Mouse (Mus musculus) C2C12 (cell line): ENCODE data around the gene Zmat1. TPM values are rescaled to one million over a fixed set of nuclear protein-coding genes. Genes with fewer than 3 reads are reported as not detected.
"Not testable (repeated sequence)": the region's sequence is repeated elsewhere in the genome, so short reads cannot be mapped to it uniquely, and the experiment has no call there.

Experiments used
- H3K27me3 ChIP-seq: one replicate; pipeline ENCODE4 v1.6.1; 2011; ENCODE audit not compliant: control insufficient read depth, insufficient read depth, insufficient read length
- H3K36me3 ChIP-seq: one replicate; pipeline ENCODE4 v1.6.1; 2011; ENCODE audit not compliant: control insufficient read depth, insufficient read depth
- H3K4me3 ChIP-seq: one replicate; pipeline ENCODE4 v1.5.1; 2011; ENCODE audit warnings: mild to moderate bottlenecking, control low read depth; ENCODE audit not compliant: poor library complexity, insufficient read depth, severe bottlenecking
- H3K79me2 ChIP-seq: one replicate; pipeline ENCODE4 v1.6.1; 2011; ENCODE audit not compliant: control insufficient read depth, insufficient read depth
- H3K79me3 ChIP-seq: one replicate; pipeline ENCODE4 v1.6.1; 2011; ENCODE audit warnings: low read depth, control low read depth
- H3ac ChIP-seq: one replicate; pipeline ENCODE3; 2011; ENCODE audit warnings: low read depth; ENCODE audit not compliant: control insufficient read depth, insufficient read length
- CEBPB ChIP-seq: IDR thresholded peaks from one replicate; pipeline ENCODE4 v1.6.1; 2011; ENCODE audit warnings: low read depth, mild to moderate bottlenecking, control low read depth, moderate library complexity
- CTCF ChIP-seq: IDR thresholded peaks from one replicate; pipeline ENCODE4 v1.5.1; 2011; ENCODE audit not compliant: control insufficient read depth, insufficient read depth, insufficient read length
- FOSL1 ChIP-seq: IDR thresholded peaks from one replicate; pipeline ENCODE4 v1.8.0; 2011; ENCODE audit warnings: mild to moderate bottlenecking, low read length; ENCODE audit not compliant: poor library complexity, insufficient read depth, severe bottlenecking
- MAX ChIP-seq: IDR thresholded peaks from one replicate; pipeline ENCODE4 v1.6.1; 2011; ENCODE audit warnings: mild to moderate bottlenecking, control low read depth
- MYOD1 ChIP-seq: IDR thresholded peaks from one replicate; pipeline ENCODE4 v1.6.1; 2011; ENCODE audit warnings: low read depth; ENCODE audit not compliant: control insufficient read depth, insufficient read length
- MYOG ChIP-seq: IDR thresholded peaks from one replicate; pipeline ENCODE4 v1.6.1; 2011; ENCODE audit not compliant: control insufficient read depth, insufficient read length; ENCODE audit errors: extremely low read depth
- USF1 ChIP-seq: IDR thresholded peaks from one replicate; pipeline ENCODE4 v1.6.1; 2011; ENCODE audit warnings: low read depth, mild to moderate bottlenecking, control low read depth, moderate library complexity
- long read RNA-seq, 2 experiments: library from polyadenylated mRNA; unstranded; transcript quantifications; one replicate each; pipeline ENCODE4 v2.0.0; 2019 to 2020
- polyA plus RNA-seq: library from polyadenylated mRNA; unstranded; fragments of >200 nt; fragmentation: generic; extraction: Trizol; gene quantifications from one replicate; pipeline ENCODE4 v1.2.1, GENCODE M21; 2012; ENCODE audit warnings: missing spikeins

Zmat1 gene
- polyA plus RNA-seq = 0.44 TPM
- long read RNA-seq, experiment 1, partial matches to known transcripts = 0 of 5 reads
- long read RNA-seq, experiment 1, other reads (novel, unspliced or antisense) = 2 of 5 reads
- long read RNA-seq, experiment 2, transcript Zmat1-201 (7 exons, 3,501 nt) = major isoform, 8 of 9 reads
- long read RNA-seq, experiment 2, partial matches to known transcripts = 0 of 9 reads
- long read RNA-seq, experiment 2, other reads (novel, unspliced or antisense) = 1 of 9 reads

GRCm38 (mm10) chrX:135008720-135009470 is at the start of gene Zmat1:
Gene Zmat1, minus strand, starts transcription at chrX:135009209.
- Histone ChIP-seq H3K4me3 (peak within 1 kb of the TSS; percentile 45), H3ac (peak within 1 kb of the TSS; percentile 60), H3K79me3 (no peaks in the 10 kb centered on the region), H3K79me2 (no peaks in the 10 kb centered on the region), H3K36me3 (no peaks in the 10 kb centered on the region), H3K27me3 (no peaks in the 10 kb centered on the region)
- TF ChIP-seq MYOD1 (no peak), CEBPB (no peak), MAX (no peak), CTCF (no peak), FOSL1 (no peak), USF1 (no peak), MYOG (no peak)

DNA sequence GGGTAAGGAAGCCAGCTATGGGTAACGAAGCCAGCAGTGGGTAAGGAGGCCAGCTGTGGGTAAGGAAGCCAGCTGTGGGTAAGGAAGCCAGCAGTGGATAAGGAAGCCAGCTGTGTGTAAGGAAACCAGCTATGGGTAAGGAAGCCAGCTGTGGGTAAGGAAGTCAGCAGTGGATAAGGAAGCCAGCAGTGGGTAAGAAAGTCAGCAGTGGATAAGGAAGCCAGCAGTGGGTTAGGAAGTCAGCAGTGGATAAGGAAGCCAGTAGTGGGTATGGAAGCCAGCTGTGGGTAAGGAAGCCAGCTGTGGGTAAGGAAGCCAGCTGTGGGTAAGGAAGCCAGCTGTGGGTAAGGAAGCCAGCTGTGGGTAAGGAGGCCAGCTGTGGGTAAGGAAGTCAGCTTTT is 44.9 kb upstream of the Zmat1 start:
- H3K79me3 ChIP-seq, H3K79me2 ChIP-seq, H3K27me3 ChIP-seq, H3K36me3 ChIP-seq, H3ac ChIP-seq, H3K4me3 ChIP-seq: not testable (repeated sequence)

DNA sequence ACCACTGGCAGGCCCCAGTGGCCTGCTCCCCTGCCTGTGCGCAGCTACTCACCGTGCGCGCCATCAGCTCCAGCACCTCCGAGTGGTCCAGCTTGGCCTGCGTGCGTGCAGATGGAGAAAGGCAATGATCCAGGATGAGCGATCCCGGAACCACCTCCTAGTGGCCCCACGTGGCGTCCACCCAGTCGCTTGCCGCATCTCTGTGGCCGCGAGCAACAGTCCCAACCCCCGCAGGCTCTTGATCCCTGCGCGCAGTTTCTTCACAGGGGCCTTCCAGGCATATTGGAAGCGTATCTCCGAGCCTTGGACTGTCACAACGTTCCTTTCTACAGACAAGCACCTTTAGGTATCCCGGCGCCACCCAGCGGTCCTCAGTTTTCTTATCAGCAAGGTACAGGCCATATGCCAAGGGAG is 27.0 kb upstream of the Zmat1 start:
- Histone ChIP-seq H3K27me3 (no peaks in the 10 kb centered on the region), H3K36me3 (no peaks in the 10 kb centered on the region), H3K4me3 (no peak overlapping the region), H3K79me3 (no peaks in the 10 kb centered on the region), H3K79me2 (no peaks in the 10 kb centered on the region), H3ac (no peak overlapping the region)
- no peak for TF ChIP-seq FOSL1
- TF ChIP-seq CEBPB = no peak
- no peak for TF ChIP-seq CTCF
- no peak for TF ChIP-seq MAX
- TF ChIP-seq USF1 = no peak
- no peak for TF ChIP-seq MYOG
- TF ChIP-seq MYOD1 = no peak

DNA sequence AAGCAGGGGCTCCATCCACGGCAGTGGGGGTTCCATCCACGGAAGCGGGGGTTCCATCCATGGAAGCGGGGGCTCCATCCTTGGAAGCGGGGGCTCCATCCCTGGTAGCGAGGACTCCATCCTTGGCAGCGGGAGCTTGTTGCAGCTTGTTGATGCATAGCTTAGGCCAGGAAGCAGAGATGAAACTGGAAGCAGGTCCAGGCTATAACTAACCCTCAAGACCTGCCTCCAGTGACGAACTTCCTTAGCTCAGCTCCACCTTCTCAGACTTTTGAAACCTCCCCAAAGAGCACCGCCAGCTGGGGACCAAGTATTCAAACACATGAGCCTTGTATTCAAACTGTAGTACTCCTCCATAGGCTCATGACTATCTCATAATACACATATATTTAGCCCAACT is 16.1 kb upstream of the Zmat1 start:
- Histone ChIP-seq H3K4me3 (no peak overlapping the region), H3K79me2 (no peaks in the 10 kb centered on the region), H3K27me3 (no peaks in the 10 kb centered on the region), H3K36me3 (no peaks in the 10 kb centered on the region), H3K79me3 (no peaks in the 10 kb centered on the region), H3ac (no peak overlapping the region)
- TF ChIP-seq CTCF = no peak
- no peak for TF ChIP-seq FOSL1
- no peak for TF ChIP-seq MAX
- no peak for TF ChIP-seq MYOG
- no peak for TF ChIP-seq MYOD1
- no peak for TF ChIP-seq CEBPB
- no peak for TF ChIP-seq USF1

GRCm38 (mm10) chrX:135011381-135011780 is 2.4 kb upstream of the Zmat1 start:
- no peaks in the 10 kb centered on the region for H3K79me2 ChIP-seq
- H3K27me3 ChIP-seq = no peaks in the 10 kb centered on the region
- no peak overlapping the region for H3K4me3 ChIP-seq
- no peaks in the 10 kb centered on the region for H3K79me3 ChIP-seq
- no peak overlapping the region for H3ac ChIP-seq
- H3K36me3 ChIP-seq = no peaks in the 10 kb centered on the region
- TF ChIP-seq MYOD1 (no peak), FOSL1 (no peak), MAX (no peak), USF1 (no peak), MYOG (no peak), CEBPB (no peak), CTCF (no peak)

DNA sequence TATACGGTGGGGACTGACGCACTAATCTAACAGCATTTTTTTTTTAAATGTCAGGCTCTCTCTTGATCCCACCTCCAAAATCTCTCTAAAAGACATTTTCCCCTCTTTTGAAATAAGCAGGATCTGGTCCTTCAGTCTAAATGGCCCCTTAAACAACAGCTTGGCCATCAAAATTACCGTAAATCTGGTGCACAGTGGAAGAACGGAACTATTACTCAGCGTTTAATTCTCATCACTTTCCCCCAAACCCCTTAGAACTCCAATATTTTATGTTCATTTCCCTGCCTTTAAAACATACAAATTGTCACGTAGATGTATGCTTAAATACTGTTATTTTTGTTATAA is 434 bp upstream of the Zmat1 start:
- no peaks in the 10 kb centered on the region for H3K79me3 ChIP-seq
- TF ChIP-seq MYOG (no peak), USF1 (no peak), MYOD1 (no peak), MAX (no peak), CEBPB (no peak), CTCF (no peak), FOSL1 (no peak)
- H3K36me3 ChIP-seq = no peaks in the 10 kb centered on the region
- no peak overlapping the region for H3ac ChIP-seq
- no peaks in the 10 kb centered on the region for H3K79me2 ChIP-seq
- no peaks in the 10 kb centered on the region for H3K27me3 ChIP-seq
- no peak overlapping the region for H3K4me3 ChIP-seq
